Mouse (Mus musculus) liver, adult (tissue): ENCODE data around the gene Golt1a.

Experiments
- GATA4 ChIP-seq: IDR thresholded peaks from 2 replicates; pipeline ENCODE4 v1.6.1; 2014; ENCODE audit warnings: mild to moderate bottlenecking, low read length; ENCODE audit not compliant: insufficient replicate concordance

Gene Golt1a

GRCm38 (mm10) chr1:133291888-133292287 lies 17.7 kb upstream of the Golt1a start:
- TF ChIP-seq GATA4, result no peak

GRCm38 (mm10) chr1:133292608-133293007 lies 17.0 kb upstream of the Golt1a start:
- TF ChIP-seq GATA4, result no peak

GRCm38 (mm10) chr1:133296376-133296775 lies 13.2 kb upstream of the Golt1a start:
- no peak for TF ChIP-seq GATA4

- TF ChIP-seq GATA4, result no peak
Observed at GRCm38 (mm10) chr1:133298816-133299215, 10.8 kb upstream of the Golt1a start.

- no peak for TF ChIP-seq GATA4
Observed at GRCm38 (mm10) chr1:133302540-133302939, 7.1 kb upstream of the Golt1a start.

GRCm38 (mm10) chr1:133306842-133307241 lies 2.8 kb upstream of the Golt1a start:
- no peak for TF ChIP-seq GATA4

- no peak for TF ChIP-seq GATA4
Observed at GRCm38 (mm10) chr1:133307318-133307717, 2.3 kb upstream of the Golt1a start.

- TF ChIP-seq GATA4, result no peak
Observed at GRCm38 (mm10) chr1:133311240-133311639, 1.6 kb downstream of the Golt1a start.

- no peak for TF ChIP-seq GATA4
Observed at GRCm38 (mm10) chr1:133311946-133312345, 2.3 kb downstream of the Golt1a start.

GRCm38 (mm10) chr1:133314364-133314763 lies 4.8 kb downstream of the Golt1a start:
- no peak for TF ChIP-seq GATA4

- no peak for TF ChIP-seq GATA4
Observed at GRCm38 (mm10) chr1:133315775-133316174, 6.2 kb downstream of the Golt1a start.

GRCm38 (mm10) chr1:133316577-133316976 lies 7.0 kb downstream of the Golt1a start:
- TF ChIP-seq GATA4, result no peak

GRCm38 (mm10) chr1:133317149-133317548 lies 7.5 kb downstream of the Golt1a start:
- TF ChIP-seq GATA4, result no peak

- no peak for TF ChIP-seq GATA4
Observed at GRCm38 (mm10) chr1:133321267-133321925, 11.8 kb downstream of the Golt1a start, which contains the start of gene Kiss1. Gene Kiss1, plus strand, starts transcription at chr1:133321875.

- TF ChIP-seq GATA4, result no peak
Observed at GRCm38 (mm10) chr1:133323333-133323732, 13.7 kb downstream of the Golt1a start.

GRCm38 (mm10) chr1:133325951-133326350 lies 16.4 kb downstream of the Golt1a start:
- no peak for TF ChIP-seq GATA4

- TF ChIP-seq GATA4, result no peak
Observed at GRCm38 (mm10) chr1:133327094-133327493, 17.5 kb downstream of the Golt1a start.
